Mouse (Mus musculus) kidney, adult 18-20 months (tissue): ENCODE results near the gene Immp2l.
A peak's percentile ranks its signal among the peaks of the same experiment; 100 is the strongest.

Experiments
- DNase-seq: peaks from one replicate; pipeline ENCODE4 v3.0.0; 2021

Immp2l gene

GRCm38 (mm10) chr12:41052897-41053296, 29.0 kb downstream of the Immp2l start:
- no peak for DNase-seq

GRCm38 (mm10) chr12:41054006-41054791, 30.3 kb downstream of the Immp2l start:
- no peak for DNase-seq

DNA sequence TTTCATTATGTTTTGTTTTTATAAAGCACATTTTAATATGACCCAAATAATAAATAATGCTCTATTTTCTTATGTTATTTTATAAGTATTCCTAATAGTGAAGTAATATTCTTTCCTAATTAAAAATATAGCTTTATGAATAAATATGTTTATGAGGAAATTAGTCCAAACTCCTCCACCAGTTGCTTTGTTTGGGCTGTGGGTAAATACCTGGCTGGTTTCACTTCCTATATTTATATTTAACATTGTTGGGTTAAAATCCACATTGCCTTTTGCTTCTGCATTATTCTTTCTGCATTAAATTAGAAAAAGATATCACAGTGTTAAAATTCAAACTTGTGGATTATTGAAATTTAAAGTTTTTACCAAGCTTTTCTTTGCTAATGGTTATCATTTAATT, 32.1 kb downstream of the Immp2l start:
- DNase-seq, result no peak

- DNase-seq, result no peak
Observed at GRCm38 (mm10) chr12:41063281-41063680, 39.4 kb downstream of the Immp2l start.

- DNase-seq, result no peak
Observed at GRCm38 (mm10) chr12:41081843-41082242, 58.0 kb downstream of the Immp2l start.

GRCm38 (mm10) chr12:41084370-41085089, 60.6 kb downstream of the Immp2l start:
- DNase-seq, result no peak

- no peak for DNase-seq
Observed at GRCm38 (mm10) chr12:41089931-41090366, 66.1 kb downstream of the Immp2l start.

DNA sequence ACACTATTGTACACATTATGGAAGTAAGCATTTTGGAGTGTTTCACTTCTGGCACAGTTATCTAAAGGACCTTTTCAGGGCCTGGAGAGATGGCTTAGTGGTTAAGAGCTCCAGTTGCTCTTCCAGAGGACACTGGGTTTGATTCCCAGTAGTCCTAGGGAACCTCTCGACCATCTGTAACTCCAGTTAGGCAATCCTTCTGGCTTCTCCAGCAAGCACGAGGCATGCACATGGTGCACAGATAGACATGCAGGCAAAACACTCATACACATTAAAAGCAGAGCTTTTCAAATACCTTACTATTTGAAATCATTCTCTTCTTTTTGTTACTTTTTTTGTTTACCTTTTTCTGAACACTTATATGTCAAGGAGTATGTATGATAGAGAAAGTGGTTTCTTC, 66.9 kb downstream of the Immp2l start:
- DNase-seq, result no peak

DNA sequence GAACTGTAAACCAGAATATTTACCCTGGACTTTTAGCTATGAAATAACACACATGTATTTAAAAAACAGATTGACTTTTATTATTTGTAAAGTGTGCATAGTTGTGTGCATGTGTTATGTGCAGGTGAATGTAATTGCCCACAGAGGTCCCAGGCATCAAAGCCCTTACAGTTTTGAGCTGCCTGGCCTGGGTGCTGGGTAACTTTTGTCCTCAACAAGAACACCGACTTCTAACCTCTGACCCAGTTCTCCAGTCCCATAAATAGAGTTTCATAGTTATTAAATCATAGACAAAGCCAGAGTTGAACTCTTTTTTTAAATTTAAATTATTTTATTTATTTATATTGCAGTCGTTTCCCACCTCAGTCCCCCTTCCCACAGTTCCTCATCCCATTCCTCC, 67.4 kb downstream of the Immp2l start:
- no peak for DNase-seq

GRCm38 (mm10) chr12:41096045-41096444, 72.2 kb downstream of the Immp2l start:
- DNase-seq, result no peak

DNA sequence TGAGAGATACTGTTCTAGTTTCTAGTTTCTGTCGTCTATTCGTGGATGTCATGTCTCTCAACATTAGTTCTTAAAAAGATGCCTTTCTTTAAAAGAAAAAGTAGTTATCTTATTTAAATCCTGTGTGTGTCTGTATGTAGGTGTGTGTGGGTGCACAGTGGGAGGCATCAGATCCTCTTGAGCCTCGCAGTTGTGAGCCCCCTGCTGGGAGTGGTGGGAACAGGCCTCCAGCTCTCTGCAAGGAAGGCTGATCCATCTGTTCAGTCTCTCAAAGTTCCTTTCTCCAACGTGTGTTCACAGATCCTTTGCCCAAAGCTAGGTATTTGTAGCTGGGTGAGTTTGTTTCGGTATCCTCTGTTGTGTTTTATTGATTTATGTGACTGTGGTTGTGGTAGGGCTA, 73.5 kb downstream of the Immp2l start:
- peak; percentile 34 for DNase-seq

DNA sequence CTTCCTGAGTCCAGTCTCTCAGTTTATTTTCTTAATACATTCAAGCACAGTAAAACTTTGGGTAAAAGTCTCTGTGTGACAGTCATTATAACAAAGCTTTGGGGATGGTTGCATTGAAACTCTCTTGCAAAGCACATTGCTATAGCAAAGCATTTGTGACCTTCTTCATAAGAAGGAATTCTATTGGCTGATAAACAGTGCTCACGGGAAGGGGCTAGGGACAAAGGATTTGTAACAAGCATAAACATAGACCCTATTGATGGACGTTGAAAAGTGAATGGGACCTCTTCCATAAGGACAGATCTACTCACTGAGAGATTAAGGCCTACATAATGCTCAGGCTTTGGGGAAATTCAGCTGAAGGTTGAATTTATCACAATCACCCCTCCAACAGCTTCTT, 85.1 kb downstream of the Immp2l start:
- no peak for DNase-seq

DNA sequence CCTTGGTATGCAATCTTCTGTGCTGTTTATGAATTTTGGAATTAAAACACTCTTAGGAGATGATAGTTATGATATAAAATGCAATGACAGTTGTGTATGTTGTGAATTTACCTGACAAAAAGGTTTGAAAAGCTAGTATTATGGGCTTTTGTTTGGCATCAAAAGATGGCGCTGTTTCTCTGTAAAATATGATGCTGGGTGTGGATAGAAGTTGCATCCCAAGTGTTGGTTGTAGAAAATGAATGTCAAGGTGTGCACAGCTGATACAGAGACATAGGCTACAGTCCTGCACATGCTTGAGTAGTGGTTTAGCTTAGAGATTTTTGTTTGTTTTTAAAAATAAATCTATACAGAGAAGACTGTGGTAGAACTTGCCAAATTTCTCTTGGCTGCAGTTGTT, 87.6 kb downstream of the Immp2l start:
- no peak for DNase-seq

DNA sequence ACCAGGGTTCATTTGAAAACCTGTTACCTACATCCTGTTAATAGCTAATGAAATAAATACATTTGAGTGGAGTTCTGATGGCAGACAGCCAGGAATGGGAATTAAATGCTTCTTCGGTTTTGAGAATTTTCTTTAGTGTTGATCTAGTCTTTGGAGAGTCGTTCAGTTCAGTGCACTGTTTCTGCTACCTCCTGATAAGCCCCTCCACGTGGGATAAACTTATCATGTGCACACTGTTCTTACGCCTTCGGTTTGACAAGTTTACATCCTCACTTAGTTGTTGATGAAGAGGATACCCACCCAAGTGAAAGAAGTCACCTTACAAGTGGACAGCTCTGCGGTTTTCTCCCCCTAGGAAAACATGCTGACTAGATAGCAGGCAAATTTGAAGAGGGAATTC, 88.2 kb downstream of the Immp2l start:
- DNase-seq, result no peak

- DNase-seq, result no peak
Observed at GRCm38 (mm10) chr12:41118358-41118757, 94.5 kb downstream of the Immp2l start.

- DNase-seq, result no peak
Observed at GRCm38 (mm10) chr12:41119657-41120056, 95.8 kb downstream of the Immp2l start.

DNA sequence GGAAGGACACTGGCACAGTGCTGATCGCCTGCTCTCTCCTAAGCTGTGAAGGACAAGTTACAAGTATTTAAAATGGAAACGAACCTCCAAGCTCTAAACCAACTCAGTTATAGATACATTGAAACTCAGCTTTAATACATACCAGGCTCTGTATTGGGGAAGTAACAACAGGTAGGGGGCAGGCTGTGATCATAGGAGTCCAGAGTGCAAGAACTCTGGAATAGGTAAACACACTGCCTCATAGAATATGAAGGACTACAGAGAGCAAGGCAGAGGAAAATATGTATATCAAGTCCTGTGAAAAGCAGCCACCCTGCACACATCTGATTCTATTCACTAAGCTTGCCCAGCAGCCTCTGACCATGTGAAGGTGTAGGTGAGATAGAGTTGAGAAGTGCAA, 99.3 kb downstream of the Immp2l start:
- DNase-seq, result no peak

GRCm38 (mm10) chr12:41134885-41135284, 111.0 kb downstream of the Immp2l start:
- no peak for DNase-seq

DNA sequence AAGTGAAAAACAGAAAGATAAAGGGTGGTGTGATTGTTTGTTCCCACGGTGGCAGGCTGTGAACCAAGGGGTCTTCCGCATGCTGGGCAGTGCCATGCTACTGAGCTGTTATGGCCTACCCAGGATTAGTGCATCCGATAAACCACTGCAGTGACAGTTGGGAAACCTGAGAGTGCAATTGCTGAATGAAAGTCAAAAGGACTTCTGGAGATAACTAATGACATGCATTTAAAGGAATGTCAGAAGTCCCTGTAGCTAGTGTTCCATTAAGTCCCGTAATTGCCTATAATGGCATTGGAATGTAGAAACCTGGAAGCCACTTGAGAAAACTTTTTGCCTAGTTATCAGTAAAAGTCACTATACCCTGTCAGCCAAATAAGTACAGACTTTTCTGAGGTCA, 135.7 kb downstream of the Immp2l start:
- DNase-seq, result no peak

DNA sequence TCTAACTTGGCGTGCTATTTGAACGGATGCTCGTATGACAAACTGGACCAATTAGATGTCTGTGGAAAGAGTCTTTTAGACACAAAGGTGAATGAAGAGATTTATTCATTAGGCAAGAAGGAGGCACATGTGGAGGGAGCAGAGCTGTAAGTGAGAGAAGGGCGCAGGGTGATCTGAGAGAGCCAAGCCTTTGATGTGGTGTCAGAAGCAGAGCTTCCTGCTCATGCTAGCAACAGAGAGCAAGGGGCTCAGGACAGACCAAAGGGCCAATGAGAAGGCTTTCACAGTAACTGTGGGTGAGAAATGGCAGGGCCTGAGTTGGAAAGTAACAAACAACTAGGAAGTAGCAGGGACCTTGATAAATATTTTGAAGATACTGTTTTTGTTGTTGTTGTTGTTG, 143.9 kb downstream of the Immp2l start:
- no peak for DNase-seq

DNA sequence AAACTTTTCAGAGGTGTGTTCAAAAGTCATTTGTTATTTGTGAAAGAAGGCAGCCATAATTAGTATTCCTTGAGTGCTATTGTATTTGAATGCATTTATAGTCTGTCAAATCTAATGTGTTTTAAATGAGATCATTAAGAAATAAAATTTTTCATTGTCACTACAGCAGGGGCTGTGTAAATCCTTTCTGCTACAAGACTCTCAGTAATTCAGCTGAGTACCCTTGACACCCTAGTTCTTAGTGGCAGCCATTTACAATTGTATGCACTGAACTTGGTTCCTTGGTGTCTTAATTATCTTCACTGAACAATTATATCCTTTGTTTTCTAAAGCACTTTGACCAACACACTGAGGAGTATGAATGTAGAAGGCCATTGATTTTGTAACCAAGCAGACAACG, 146.2 kb downstream of the Immp2l start:
- no peak for DNase-seq

GRCm38 (mm10) chr12:41182856-41183255, 159.0 kb downstream of the Immp2l start:
- DNase-seq, result no peak

- DNase-seq, result no peak
Observed at GRCm38 (mm10) chr12:41185060-41185459, 161.2 kb downstream of the Immp2l start.

GRCm38 (mm10) chr12:41185509-41185908, 161.6 kb downstream of the Immp2l start:
- no peak for DNase-seq

GRCm38 (mm10) chr12:41192829-41193228, 168.9 kb downstream of the Immp2l start:
- DNase-seq, result no peak
